Mouse (Mus musculus) splenic B cell, adult 2 months (primary cell): Measurements from ENCODE around the gene Sec16a.

Source experiments
- DNase-seq: peaks from one replicate; pipeline ENCODE4 v3.0.0-alpha.2; 2011; ENCODE audit warnings: low read depth, low spot score
- H3K27me3 ChIP-seq: 2 replicates; pipeline ENCODE4 v1.6.1; 2012; ENCODE audit warnings: mild to moderate bottlenecking, low read length, moderate library complexity, mixed read lengths; ENCODE audit not compliant: control insufficient read depth, poor library complexity, insufficient read depth, severe bottlenecking
- H3K36me3 ChIP-seq: 2 replicates; pipeline ENCODE4 v1.6.1; 2012; ENCODE audit warnings: mild to moderate bottlenecking, low read length, moderate library complexity, mixed read lengths; ENCODE audit not compliant: control insufficient read depth, poor library complexity, insufficient read depth, severe bottlenecking

The Sec16a gene

GRCm38 (mm10) chr2:26444946-26445665 is at the start of gene Sec16a:
Sec16a (minus strand) TSS chr2:26445216.
- Histone ChIP-seq H3K36me3 (no peaks in the 10 kb centered on the region; the same call in 1 of the 2 replicates), H3K27me3 (no peaks in the 10 kb centered on the region)
- peak; percentile 100 for DNase-seq

- Histone ChIP-seq H3K36me3 (no peaks in the 10 kb centered on the region), H3K27me3 (no peaks in the 10 kb centered on the region)
- no peak for DNase-seq
Measured at GRCm38 (mm10) chr2:26494396-26494795, 49.4 kb upstream of the Sec16a start.

GRCm38 (mm10) chr2:26493021-26493781 is 48.2 kb upstream of the Sec16a start:
- Histone ChIP-seq H3K36me3 (no peaks in the 10 kb centered on the region), H3K27me3 (no peaks in the 10 kb centered on the region)
- DNase-seq: peak; percentile 56

GRCm38 (mm10) chr2:26490760-26491301 is 45.8 kb upstream of the Sec16a start:
- Histone ChIP-seq H3K27me3 (no peaks in the 10 kb centered on the region), H3K36me3 (no peaks in the 10 kb centered on the region)
- DNase-seq: no peak

- no peak for DNase-seq
- Histone ChIP-seq H3K36me3 (no peaks in the 10 kb centered on the region), H3K27me3 (no peaks in the 10 kb centered on the region)
Measured at GRCm38 (mm10) chr2:26488535-26489135, 43.6 kb upstream of the Sec16a start.

GRCm38 (mm10) chr2:26487322-26488021 is 42.5 kb upstream of the Sec16a start:
- H3K27me3 ChIP-seq: no peaks in the 10 kb centered on the region
- DNase-seq: no peak

GRCm38 (mm10) chr2:26486835-26487321 is 41.9 kb upstream of the Sec16a start:
- no peaks in the 10 kb centered on the region for H3K36me3 ChIP-seq
- peak; percentile 45 for DNase-seq
- H3K27me3 ChIP-seq: no peaks in the 10 kb centered on the region

More at GRCm38 (mm10) chr2:26487322-26488021, 42.5 kb upstream of the Sec16a start:
- H3K36me3 ChIP-seq: no peaks in the 10 kb centered on the region

GRCm38 (mm10) chr2:26486264-26486810 is 41.3 kb upstream of the Sec16a start:
- no peaks in the 10 kb centered on the region for H3K36me3 ChIP-seq
- DNase-seq: no peak

GRCm38 (mm10) chr2:26485710-26486109 is 40.7 kb upstream of the Sec16a start:
- no peaks in the 10 kb centered on the region for H3K27me3 ChIP-seq
- no peak for DNase-seq
- peaks cover 1% of the 10 kb centered on the region; the same call in 1 of the 2 replicates for H3K36me3 ChIP-seq

More at GRCm38 (mm10) chr2:26486264-26486810, 41.3 kb upstream of the Sec16a start:
- no peaks in the 10 kb centered on the region for H3K27me3 ChIP-seq

GRCm38 (mm10) chr2:26485278-26485677 is 40.3 kb upstream of the Sec16a start:
- no peak for DNase-seq
- no peaks in the 10 kb centered on the region for H3K27me3 ChIP-seq
- peaks cover 1% of the 10 kb centered on the region; the same call in 1 of the 2 replicates for H3K36me3 ChIP-seq

- DNase-seq: no peak
- Histone ChIP-seq H3K36me3 (peaks cover 1% of the 10 kb centered on the region; the same call in 1 of the 2 replicates), H3K27me3 (no peaks in the 10 kb centered on the region)
Measured at GRCm38 (mm10) chr2:26484169-26484568, 39.2 kb upstream of the Sec16a start.

GRCm38 (mm10) chr2:26483230-26483869 is 38.3 kb upstream of the Sec16a start:
- peaks cover 1% of the 10 kb centered on the region; the same call in 1 of the 2 replicates for H3K36me3 ChIP-seq
- H3K27me3 ChIP-seq: no peaks in the 10 kb centered on the region
- DNase-seq: peak; percentile 80

GRCm38 (mm10) chr2:26482824-26483223 is 37.8 kb upstream of the Sec16a start:
- no peaks in the 10 kb centered on the region for H3K27me3 ChIP-seq
- peaks cover 1% of the 10 kb centered on the region; the same call in 1 of the 2 replicates for H3K36me3 ChIP-seq
- DNase-seq: no peak
